Mouse (Mus musculus): ENCODE data around the gene Lck.

The Lck gene

DNA sequence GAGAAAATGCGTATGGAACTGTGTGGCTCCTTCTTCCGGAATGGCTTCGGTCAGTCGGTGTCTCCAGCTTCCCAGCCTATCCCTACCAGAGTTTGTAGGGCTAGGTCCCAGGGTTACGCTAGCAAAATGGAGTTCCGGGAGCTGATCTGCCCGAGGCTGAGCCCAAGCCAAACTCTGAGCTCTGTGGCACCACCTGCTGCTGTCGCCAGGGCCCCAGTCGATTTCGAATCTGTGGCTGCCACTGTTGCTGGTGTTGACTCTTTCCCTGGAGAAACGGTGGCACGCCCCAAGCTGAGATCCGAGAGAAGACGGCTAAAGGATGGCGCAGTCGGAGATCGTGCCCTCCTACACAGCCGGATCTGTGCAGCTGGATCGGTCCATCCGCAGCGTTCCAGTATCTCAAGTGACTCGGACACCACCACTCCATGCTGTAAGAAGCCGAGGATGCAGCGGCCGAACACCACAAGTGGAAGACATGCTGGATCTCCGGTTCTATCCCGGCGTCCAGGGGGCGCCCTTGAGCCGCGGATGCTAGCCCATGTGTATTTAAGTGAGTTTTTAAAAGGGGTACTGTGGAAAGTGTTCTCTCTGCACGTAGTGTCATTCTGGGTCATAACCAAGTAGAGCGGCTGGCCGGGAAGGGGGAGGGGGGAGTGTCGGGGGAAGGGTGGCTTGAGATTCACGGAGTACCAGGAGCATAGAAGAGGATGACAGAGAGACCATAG lies 11.6 kb upstream of the Lck start:
- peak; percentile 92 for DNase-seq (ENCODE audit: low spot score)

DNA sequence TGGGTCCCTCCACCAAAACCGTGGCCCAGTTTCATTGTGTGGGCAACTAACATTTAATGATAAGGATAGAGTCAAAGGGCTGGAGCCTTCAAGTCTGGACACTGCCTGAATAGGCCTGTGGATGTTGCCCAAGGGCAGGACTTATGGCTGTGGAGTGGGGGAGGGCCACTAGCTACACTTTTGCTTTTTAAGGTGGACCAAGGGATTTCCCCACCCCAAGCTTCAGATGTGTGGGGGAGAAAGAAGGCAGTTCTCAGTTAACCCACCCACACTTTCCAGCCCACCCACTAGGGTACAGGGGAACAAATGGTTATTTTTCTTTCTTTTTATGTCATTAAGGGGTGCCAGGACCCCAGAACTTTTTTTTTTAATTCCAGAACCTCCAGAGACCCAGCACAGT lies 10.9 kb upstream of the Lck start:
- DNase-seq (ENCODE audit: low spot score) = no peak

DNA sequence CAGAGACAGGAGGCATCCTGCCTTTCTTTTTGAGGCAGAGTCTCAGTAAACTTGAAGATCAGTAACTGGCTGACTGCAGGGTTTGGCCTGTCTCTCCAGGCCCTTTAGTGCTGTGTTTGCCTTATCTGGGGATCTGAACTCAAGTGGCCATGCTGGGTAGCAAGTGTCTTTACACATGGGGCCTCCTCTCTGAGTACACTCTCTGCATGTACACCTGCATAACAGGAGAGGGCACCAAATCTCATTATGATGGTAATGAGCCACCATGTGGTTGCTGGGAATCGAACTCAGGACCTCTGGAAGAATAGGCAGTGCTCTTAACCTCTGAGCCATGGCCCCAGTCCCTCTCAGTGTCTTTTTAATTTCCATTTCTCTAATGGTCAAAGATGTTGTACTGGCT lies 8.8 kb upstream of the Lck start:
- no peak for DNase-seq (ENCODE audit: low spot score)

DNA sequence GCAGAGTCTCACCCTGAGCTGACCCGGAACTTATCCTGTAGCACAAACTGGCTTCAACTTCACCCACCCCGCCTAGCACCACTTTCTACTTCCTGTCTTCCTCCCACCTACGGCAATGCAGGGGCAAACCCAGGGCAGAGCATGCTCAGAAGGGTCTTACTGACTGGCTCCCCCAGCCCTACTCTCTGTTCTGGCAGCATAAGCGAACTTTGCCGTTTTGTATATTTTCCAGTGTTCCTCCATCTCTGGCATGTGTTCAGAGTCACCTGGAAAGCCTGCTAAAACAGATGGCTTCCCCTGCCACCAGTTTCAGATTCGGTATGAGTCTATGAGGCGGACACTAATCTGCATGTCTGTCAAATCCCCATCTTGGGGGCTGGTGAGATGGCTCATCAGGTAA lies 6.9 kb upstream of the Lck start:
- DNase-seq (ENCODE audit: low spot score) = no peak

DNA sequence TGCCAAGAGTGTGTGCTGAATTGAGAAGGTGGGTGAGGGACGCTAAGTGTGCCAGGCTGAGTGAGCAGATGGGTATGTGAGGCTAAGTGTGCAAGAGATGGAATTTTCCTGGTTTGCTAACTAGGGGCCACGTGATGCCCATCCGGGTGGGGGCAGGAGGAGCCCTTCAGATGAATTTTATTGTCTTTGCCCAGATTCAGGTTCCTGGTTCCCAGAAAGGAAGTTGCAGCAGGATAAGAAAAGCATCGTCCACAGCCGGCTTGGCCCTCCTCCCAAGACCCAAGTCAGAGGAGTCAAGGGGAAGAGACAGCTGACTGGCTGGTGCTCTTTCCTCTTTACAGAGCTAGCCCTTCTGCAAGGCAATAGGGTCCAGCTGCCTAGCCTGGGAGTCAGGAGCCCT lies 5.0 kb upstream of the Lck start, which contains the start of gene Fam167b:
Gene Fam167b (minus strand): TSS at position 84 of the 400 bp plus-strand sequence.
- DNase-seq (ENCODE audit: low spot score) = no peak

DNA sequence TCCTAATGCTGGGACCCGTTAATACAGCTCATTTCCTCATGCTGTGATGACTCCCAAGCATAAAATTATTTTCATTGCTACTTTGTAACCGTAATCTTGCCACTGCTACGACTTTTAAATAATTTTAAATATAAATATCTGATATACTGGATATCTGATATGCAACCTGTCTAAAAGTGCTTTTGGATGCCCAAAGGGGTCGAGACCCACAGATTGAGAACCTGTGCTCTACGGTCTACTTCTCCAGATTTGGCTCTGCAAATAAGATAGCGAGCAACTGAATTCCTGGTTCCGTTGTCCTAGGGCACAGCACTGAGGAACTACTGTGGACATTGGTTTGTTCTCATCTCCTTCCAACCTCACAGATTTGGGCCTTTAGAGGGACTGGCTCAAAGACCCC lies 4.2 kb upstream of the Lck start:
- DNase-seq (ENCODE audit: low spot score) = no peak

DNA sequence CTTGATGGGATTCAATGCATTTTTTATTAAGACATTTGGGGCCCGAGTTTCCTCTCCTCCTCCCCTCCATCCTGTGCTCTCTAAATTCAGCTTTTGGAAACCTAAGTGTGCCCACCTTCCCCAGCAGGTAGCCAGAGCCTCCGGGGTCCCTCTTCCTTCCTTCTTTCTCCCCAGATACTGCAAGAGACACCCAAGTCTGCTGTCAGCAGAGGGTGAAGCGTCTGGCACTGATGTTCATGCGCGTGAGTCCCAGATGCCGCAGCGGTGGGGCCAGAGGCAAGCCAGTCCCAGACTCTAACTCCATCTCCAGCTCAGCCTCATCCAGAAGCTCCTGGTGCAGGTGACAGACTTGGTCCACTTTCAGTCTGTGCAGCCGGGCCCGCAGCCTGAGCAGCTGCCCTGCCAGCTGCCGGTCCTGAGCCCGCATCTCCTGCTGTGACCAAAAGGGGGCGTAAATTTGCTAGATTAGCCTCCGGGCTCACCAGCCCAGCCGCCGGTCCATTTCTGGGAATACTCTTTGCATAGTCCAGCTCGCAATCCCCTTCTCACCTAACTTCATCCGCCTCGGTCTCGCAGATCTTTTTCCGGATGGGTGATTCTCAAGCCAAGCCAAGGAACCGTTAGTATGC lies 3.5 kb upstream of the Lck start:
- peak; percentile 74 for DNase-seq (ENCODE audit: low spot score)

DNA sequence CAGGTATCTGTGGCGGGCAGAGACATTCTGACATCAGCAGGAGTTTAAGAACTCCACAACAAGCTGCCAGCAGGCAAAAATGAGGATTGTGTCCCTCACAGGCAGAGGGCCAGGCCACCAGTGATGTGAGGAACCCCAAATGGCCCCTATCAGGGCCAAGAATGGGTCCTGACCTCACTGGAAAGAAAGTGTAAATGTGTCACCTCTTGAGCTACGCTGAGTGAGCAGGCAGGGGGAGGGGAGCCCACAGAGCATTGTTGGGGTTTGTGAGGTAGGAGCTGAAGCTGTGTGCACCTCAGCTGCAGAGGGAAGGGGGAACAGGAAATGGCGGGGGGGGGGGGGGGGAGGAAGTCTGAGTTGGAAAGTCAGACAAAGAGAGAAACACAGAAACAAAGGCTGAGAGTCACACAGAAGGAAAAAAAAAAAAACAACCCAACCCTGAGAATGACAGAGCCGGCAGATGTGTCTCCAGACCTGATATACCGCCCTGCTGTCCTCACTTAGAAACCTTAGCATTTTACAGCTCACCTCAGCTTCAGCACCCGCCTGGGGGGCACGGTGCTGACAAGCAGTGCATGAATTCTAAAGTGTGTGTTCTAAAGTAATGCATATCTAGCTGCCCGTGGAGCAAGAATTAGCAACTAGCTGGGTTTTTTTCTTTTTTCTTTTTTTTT lies 1.9 kb upstream of the Lck start:
- no peak for DNase-seq (ENCODE audit: low spot score)

DNA sequence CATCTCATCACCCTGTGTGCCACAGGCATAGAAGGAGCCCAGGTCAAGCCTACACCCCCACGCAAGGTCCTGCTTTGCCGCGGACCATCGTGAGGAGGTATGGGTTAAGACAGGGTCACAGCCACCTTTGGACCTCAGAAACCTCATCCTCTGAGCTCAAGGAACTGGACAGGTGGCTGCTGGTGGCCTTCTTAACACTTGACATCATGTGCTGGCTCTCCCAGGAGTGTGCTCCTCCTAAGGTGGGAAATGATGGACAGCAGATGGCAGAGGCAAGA lies 409 bp downstream of the Lck start:
- no peak for DNase-seq (ENCODE audit: low spot score)

DNA sequence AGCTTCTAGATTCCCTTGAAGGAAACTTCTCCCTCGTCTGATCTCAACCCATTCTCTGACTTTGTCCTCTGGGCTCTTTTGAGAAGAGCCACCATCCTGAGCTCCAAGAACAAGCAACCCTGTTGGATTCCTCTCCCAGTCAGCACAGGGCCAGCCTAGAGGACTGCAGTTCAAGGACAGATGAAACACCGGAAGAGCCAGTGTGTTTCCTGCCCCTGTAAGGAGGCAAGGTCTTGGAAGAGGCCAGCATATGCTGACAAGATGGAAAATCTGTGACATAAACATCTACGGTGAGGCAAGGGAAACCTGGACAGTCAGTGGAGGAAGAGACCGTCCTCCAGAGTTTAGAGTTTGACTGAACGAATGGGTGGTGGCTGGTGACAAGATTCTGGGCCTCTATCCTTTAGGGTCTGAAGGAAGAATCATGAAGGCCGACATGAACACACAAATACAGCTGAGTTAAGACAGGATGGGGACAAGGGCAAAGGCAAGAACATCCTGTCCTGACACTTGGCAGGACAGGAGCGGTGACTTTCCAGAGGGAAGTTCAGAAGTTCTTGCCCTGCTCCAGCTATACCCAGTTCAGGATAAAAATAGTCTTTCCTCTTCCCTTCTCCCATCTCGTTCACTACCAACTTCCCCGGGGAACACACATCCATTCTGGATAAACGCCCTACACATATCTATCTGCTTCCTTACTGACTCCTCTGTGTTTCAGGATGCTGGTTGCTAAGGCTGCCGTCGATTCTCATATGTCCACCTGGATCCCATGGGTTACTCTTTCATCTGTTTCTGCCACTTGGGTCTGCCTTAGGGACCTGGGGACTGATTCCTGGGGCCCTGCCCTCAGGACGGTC lies 977 bp downstream of the Lck start:
- DNase-seq (ENCODE audit: low spot score) = no peak

DNA sequence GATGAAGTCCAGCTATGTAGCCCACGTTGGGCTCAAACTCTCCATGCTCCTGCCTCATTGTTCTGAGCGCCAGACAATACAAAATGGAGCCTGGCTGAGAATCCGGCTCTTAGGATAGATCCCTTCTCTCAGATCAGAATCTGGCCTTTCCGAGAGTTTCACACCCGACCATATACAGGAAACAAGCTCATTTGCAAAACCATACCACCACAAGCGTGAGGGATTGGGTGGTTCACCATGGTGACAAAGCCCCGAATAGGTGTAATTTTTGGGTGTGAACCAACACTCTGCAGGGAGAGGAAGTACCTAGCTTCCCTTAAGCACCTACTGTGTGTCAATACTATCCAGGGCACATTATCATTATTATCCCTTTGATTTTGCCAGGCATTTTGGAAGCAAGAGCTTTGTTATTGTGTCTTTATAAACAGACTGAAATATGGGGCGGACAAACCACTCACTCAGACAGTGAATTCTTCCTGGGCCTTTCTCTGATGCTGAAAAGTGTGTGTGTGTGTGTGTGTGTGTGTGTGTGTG lies 1.8 kb downstream of the Lck start:
- no peak for DNase-seq (ENCODE audit: low spot score)

DNA sequence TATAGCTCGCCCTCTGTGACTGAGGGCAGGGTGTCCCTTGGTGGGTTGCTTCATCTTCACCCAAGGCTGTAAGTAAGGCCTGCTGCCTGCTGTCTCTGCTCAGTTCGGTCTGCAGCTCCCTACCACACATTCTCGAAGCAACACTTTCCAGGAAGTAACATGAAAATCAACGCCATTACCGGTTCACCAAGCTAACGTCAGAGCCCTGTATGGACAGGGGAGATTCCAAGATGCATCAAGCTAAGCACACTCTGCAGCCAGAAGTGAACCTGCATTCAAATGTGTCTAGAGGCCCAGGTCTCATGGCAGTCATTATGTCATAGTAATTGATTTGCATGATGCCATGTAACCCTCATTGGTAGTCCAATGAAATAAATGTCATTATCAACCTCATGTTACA lies 3.4 kb downstream of the Lck start:
- no peak for DNase-seq (ENCODE audit: low spot score)

DNA sequence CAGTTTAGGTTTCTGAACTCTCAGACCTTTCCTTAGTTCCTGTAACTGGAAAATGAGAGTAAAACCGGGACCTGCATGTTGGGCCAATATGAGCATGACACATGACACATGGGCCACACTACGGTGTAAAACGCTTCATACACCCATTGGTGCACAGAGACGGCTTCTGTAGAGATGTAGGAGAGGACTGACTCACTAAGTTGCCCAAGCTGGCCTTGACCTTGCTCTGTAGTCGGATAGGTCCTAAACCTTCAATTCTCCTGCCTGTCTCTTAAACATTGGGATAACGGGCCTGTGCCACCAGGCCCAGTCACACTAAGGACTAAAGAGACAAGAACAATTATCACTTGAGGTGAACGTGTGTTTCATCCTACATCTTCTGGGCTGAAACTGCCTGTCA lies 5.1 kb downstream of the Lck start:
- no peak for DNase-seq (ENCODE audit: low spot score)

DNA sequence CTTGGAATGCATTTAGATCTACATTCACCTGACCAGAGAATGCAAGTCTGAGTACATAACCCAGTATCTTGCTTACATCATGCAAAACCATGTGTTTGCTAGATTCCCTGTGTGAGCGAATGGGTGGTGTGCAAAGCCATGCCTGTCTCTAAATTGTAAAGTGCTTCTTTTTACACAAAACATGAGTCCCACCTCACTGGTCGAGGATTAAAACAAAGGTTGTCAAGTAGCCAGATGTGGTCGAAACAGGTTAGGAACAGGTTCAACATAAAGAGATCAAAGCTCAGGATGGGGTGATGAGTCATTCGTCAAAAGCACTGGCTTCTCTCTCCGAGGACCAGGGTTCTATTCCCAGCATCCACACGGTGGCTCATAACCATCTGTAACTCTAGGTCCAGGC lies 8.3 kb downstream of the Lck start:
- DNase-seq (ENCODE audit: low spot score) = no peak

DNA sequence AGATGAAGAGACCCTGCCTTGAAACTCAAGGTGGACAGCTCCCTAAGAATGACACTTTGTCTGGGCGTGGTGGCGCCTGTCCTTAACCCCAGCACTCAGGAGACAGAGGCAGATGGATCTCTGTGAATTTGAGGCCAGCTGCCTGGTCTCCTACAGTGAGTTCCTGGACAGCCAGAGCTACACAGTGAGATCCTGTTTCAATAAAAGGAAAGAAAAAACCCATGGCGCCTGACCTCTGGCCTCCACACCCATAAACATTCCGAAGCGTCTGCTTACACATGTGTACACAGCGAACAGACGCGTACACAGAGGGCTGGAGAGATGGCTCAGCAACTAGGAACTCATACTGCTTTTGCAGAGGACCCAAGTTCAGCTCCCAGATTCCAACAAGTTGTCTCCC lies 9.7 kb downstream of the Lck start:
- DNase-seq (ENCODE audit: low spot score) = no peak

DNA sequence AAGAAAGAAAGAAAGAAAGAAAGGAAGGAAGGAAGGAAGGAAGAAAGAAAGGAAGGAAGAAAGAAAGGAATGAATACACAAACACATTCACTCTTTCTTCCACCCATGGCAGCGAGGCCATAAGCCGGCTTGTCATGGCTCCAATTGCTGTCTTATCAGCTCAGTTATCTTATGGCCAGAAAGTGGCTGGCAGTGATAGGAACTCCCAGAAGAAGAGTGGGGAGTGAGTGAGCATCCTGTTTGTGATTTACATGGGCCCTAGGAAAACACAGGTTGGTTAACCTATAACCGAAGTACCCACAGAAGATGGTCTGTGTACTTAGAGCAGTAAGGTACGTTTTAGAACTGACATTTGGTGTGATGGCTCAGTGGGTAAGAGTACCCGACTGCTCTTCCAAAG lies 12.3 kb downstream of the Lck start:
- no peak for DNase-seq (ENCODE audit: low spot score)

DNA sequence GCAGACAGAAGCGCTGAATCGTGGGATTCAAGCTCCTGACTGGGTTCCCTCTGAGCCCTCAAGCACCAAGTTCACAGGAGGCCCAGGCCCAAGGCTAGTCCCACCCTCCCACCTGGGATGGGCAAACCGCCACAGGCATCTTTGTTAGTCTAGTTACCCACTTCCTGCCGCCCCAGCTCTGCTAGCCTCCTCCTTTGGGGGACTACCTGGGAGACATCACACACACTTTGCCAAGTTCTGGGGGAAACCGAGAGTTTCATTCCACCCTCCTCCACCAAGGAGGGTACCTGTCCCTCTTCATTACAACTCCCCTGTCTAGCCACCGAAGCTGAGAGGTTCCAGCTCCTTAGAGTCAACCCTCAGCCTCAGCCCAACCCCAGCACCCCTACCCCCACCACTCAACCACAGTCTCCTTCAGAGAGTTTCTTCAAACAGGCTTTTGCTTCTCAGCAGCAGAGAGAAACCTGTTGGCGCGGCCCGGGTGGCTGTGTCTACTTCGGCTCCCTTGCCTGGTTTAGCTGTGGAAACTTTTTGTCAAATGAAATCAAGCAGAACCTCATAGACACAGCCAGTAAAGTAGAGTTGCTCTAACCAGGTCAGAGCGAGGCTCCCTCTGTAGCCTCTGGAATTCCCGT lies 15.0 kb downstream of the Lck start:
- peak; percentile 52 for DNase-seq (ENCODE audit: low spot score)

DNA sequence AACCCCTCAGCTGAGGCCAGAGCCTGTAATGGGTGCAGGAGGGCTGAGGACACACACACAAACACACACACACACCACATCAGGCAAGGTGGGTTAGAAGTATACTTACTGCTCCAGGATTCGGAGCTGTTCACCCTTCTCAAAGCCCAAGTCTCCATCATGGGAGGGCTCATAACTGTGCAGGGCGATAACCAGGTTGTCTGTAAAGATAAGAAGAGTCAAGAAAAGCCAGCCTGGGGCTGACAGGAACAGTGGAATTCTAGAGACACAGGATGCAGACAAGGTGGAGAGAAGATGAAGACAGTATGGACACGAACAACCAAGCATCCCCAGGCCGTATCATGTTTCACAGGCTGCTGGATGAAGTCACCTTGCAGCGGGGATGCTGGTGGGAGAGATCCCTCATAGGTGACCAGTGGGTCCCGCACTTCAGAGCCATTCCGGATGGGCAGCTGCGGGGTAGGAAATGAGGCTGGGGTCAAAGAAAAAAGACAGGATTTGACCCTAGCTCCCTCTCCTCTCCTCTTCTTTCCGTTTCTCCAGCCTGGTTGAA lies 16.1 kb downstream of the Lck start:
- DNase-seq (ENCODE audit: low spot score) = no peak

DNA sequence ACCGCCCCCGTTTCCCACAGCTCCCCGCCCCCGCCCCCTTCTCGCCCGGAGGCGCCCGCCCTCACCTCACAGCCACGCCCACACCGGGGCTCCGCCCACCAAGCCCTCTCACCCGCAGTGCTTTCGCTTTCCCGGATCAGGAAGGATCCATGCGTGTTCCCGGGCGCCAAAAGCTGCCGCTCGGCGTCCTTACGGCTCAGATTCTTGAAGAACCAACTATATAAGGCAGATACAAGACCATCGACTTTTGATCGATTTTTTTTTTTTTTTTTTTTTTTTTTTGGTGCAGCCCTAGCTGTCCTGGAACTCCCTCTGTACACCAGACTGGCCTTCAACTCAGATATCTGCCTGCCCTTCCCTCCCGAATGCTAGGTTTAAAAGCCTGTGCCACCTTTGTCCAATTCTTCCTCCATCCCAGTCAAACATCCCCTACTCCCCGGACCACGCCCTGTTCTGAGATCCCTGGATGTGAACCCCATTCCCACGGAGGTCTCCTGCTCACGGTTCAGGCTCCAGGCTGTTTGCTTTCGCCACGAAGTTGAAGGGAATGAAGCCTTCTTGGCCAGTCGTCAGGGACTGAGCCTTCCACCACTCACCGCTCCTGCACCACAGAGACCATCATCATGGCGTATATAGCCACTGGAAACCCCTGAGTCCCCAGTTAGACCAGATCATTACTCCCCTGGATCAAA lies 16.8 kb downstream of the Lck start:
- DNase-seq (ENCODE audit: low spot score) = peak; percentile 99

DNA sequence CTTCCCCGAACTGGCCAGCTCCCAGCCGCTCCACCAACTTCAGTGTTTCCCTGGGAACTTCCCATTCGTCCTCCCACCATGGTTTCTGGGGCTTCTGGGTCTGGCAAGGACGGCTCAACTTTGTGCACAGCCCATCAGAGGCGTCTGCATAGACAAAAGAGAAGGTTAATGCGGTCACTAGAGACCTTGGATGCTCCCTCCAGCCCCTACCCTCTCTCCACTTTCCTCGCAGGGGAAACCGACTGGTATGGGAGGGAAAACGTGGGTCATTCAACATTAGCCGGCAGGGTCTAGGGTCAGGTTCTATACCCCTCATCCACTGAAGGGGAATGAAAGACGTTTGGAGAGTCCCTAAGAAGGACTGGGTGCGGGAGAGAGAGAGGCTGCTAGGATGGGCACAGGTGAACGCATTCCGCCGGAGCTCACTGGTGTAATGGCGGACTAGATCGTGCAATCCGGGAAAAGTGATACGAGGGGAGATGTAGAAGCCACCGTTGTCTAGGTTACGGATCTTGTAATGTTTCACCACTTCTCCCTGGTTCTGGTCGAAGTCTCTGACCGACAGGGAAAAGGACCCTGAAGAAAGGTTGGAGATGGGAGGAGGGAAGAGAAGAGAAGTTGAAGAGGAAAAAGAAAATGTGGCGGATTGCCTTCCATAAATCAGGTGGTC lies 17.4 kb downstream of the Lck start:
- peak; percentile 52 for DNase-seq (ENCODE audit: low spot score)

Measured in testis, postnatal 10 days (tissue).